Mouse (Mus musculus) forebrain, embryonic 14.5 days (tissue): Measurements from ENCODE around the gene Gnaq. TPM values are rescaled to one million over a fixed set of nuclear protein-coding genes. Genes with fewer than 3 reads are reported as not detected.
"Not testable (repeated sequence)": the region's sequence is repeated elsewhere in the genome, so short reads cannot be mapped to it uniquely, and the experiment has no call there.

Experiments
- ATAC-seq: fragments of 200-750 bp; cut with Nextera tagmentation; 2 replicates; pipeline ENCODE4 v1.8.0; 2017; ENCODE audit warnings: mild to moderate bottlenecking, moderate library complexity
- DNase-seq: peaks from one replicate; pipeline ENCODE4 v3.0.0-alpha.2; 2015; ENCODE audit warnings: low spot score
- H3K27ac ChIP-seq: fragments of 300-500 bp; sonication (generic); 2 replicates; pipeline ENCODE4 v1.5.1; 2014; ENCODE audit warnings: low read depth, mild to moderate bottlenecking, control low read depth, low read length, moderate library complexity
- H3K27me3 ChIP-seq: fragments of 300-500 bp; sonication (generic); replicated peaks from 2 replicates; pipeline ENCODE4 v1.6.1; 2014; ENCODE audit warnings: low read length, control low read depth, mixed read lengths; ENCODE audit not compliant: control insufficient read depth, insufficient read depth
- H3K36me3 ChIP-seq: fragments of 300-500 bp; sonication (generic); 2 replicates; pipeline ENCODE4 v1.6.1; 2014; ENCODE audit warnings: low read length, control low read depth; ENCODE audit not compliant: control insufficient read depth, insufficient read depth
- H3K4me1 ChIP-seq: fragments of 300-500 bp; sonication (generic); 2 replicates; pipeline ENCODE4 v1.6.1; 2014; ENCODE audit warnings: antibody characterized with exemption, low read length, control low read depth; ENCODE audit not compliant: control insufficient read depth, insufficient read depth
- H3K4me2 ChIP-seq: fragments of 300-500 bp; sonication (generic); 2 replicates; pipeline ENCODE4 v1.6.1; 2014; ENCODE audit warnings: mild to moderate bottlenecking, control low read depth, low read length
- H3K4me3 ChIP-seq: fragments of 300-500 bp; sonication (generic); 2 replicates; pipeline ENCODE4 v1.5.1; 2014; ENCODE audit warnings: low read depth, low read length, control low read depth
- H3K9ac ChIP-seq: fragments of 300-500 bp; sonication (generic); 2 replicates; pipeline ENCODE4 v1.6.1; 2014; ENCODE audit warnings: mild to moderate bottlenecking, low read length, control low read depth, moderate library complexity
- H3K9me3 ChIP-seq: fragments of 300-500 bp; sonication (generic); replicated peaks from 2 replicates; pipeline ENCODE4 v1.6.1; 2016; ENCODE audit warnings: low read length, control low read depth, mixed read lengths; ENCODE audit not compliant: control insufficient read depth
- WGBS: fragments of 180-500 bp; shearing (Covaris S2); extraction: QIAGEN DNeasy Blood & Tissue Kit; methylation state at CpG from one replicate; pipeline ENCODE4 v1.1.7; 2014; 5-methylcytosine and 5-hydroxymethylcytosine counted together
- polyA plus RNA-seq: library from polyadenylated mRNA; unstranded; fragments of >200 nt; fragmentation: Nextera tagmentation; extraction: Ambion mirVana; gene quantifications from 2 replicates; pipeline ENCODE4 v1.2.1, GENCODE M21; 2014

Gene Gnaq
- polyA plus RNA-seq, 1 experiment from 2014 or later = 47.6 TPM

GRCm38 (mm10) chr19:16260973-16261372, 128.3 kb downstream of the Gnaq start:
- Histone ChIP-seq H3K4me1 (no peaks in the 10 kb centered on the region), H3K9ac (no peak overlapping the region), H3K27me3 (no peaks in the 10 kb centered on the region), H3K4me2 (no peak overlapping the region), H3K9me3 (no peaks in the 10 kb centered on the region), H3K36me3 (no peaks in the 10 kb centered on the region), H3K4me3 (no peak overlapping the region), H3K27ac (no peak overlapping the region)
- WGBS = 96% methylated on average over 1 of the region's 1 CpGs
- DNase-seq = no peak
- no peak for ATAC-seq

GRCm38 (mm10) chr19:16261631-16262030, 129.0 kb downstream of the Gnaq start:
- Histone ChIP-seq H3K36me3 (no peaks in the 10 kb centered on the region), H3K9me3 (no peaks in the 10 kb centered on the region), H3K4me3 (no peak overlapping the region), H3K4me2 (no peak overlapping the region), H3K9ac (no peak overlapping the region), H3K4me1 (no peaks in the 10 kb centered on the region), H3K27ac (no peak overlapping the region), H3K27me3 (no peaks in the 10 kb centered on the region)
- 91% methylated on average over 6 of the region's 6 CpGs for WGBS
- no peak for ATAC-seq
- DNase-seq = no peak

GRCm38 (mm10) chr19:16262340-16262739, 129.7 kb downstream of the Gnaq start:
- no peak overlapping the region for H3K9ac ChIP-seq
- no peak for ATAC-seq
- H3K4me3 ChIP-seq = no peak overlapping the region
- WGBS = 88% methylated on average over 4 of the region's 4 CpGs
- no peaks in the 10 kb centered on the region for H3K4me1 ChIP-seq
- no peak overlapping the region for H3K4me2 ChIP-seq
- peak; percentile 37 for DNase-seq
- no peaks in the 10 kb centered on the region for H3K36me3 ChIP-seq
- H3K27me3 ChIP-seq = no peaks in the 10 kb centered on the region
- H3K27ac ChIP-seq = no peak overlapping the region
- no peaks in the 10 kb centered on the region for H3K9me3 ChIP-seq

GRCm38 (mm10) chr19:16267362-16267761, 134.7 kb downstream of the Gnaq start:
- not testable (repeated sequence) for H3K36me3 ChIP-seq, H3K4me1 ChIP-seq, H3K4me3 ChIP-seq, H3K9ac ChIP-seq, H3K4me2 ChIP-seq, DNase-seq, H3K27ac ChIP-seq, H3K27me3 ChIP-seq, H3K9me3 ChIP-seq, ATAC-seq
- WGBS = 96% methylated on average over 9 of the region's 16 CpGs

GRCm38 (mm10) chr19:16270236-16270635, 137.6 kb downstream of the Gnaq start:
- 93% methylated on average over 6 of the region's 6 CpGs for WGBS
- H3K9ac ChIP-seq = no peak overlapping the region

GRCm38 (mm10) chr19:16271002-16271401, 138.4 kb downstream of the Gnaq start:
- H3K4me1 ChIP-seq = 0 out of 2 replicates have a peak, but pooled peaks cover 3% of the 10 kb centered on the region
- H3K4me2 ChIP-seq = no peak overlapping the region
- H3K27me3 ChIP-seq = no peaks in the 10 kb centered on the region
- no peak overlapping the region for H3K27ac ChIP-seq
- ATAC-seq (no peak), DNase-seq (no peak)
- no peak overlapping the region for H3K9ac ChIP-seq
- H3K4me3 ChIP-seq = no peak overlapping the region
- no peaks in the 10 kb centered on the region for H3K36me3 ChIP-seq
- WGBS = 91% methylated on average over 1 of the region's 1 CpGs
- no peaks in the 10 kb centered on the region for H3K9me3 ChIP-seq

More at GRCm38 (mm10) chr19:16270236-16270635, 137.6 kb downstream of the Gnaq start:
- no peaks in the 10 kb centered on the region for H3K27me3 ChIP-seq
- H3K4me2 ChIP-seq = no peak overlapping the region
- no peaks in the 10 kb centered on the region for H3K36me3 ChIP-seq
- no peak overlapping the region for H3K27ac ChIP-seq
- ATAC-seq = no peak
- no peaks in the 10 kb centered on the region for H3K9me3 ChIP-seq
- no peak overlapping the region for H3K4me3 ChIP-seq
- H3K4me1 ChIP-seq = 0 out of 2 replicates have a peak, but pooled peaks cover 3% of the 10 kb centered on the region
- DNase-seq = no peak

- H3K9me3 ChIP-seq = no peaks in the 10 kb centered on the region
- ATAC-seq (no peak), DNase-seq (no peak)
- 0 out of 2 replicates have a peak, but pooled peaks cover 3% of the 10 kb centered on the region for H3K4me1 ChIP-seq
- H3K4me3 ChIP-seq = no peak overlapping the region
- no peak overlapping the region for H3K9ac ChIP-seq
- H3K27ac ChIP-seq = no peak overlapping the region
- no peaks in the 10 kb centered on the region for H3K36me3 ChIP-seq
- no peaks in the 10 kb centered on the region for H3K27me3 ChIP-seq
- WGBS = 91% methylated on average over 4 of the region's 4 CpGs
- H3K4me2 ChIP-seq = no peak overlapping the region
Measured at GRCm38 (mm10) chr19:16273021-16273420, 140.4 kb downstream of the Gnaq start.

- no peaks in the 10 kb centered on the region for H3K36me3 ChIP-seq
- H3K27me3 ChIP-seq = no peaks in the 10 kb centered on the region
- no peaks in the 10 kb centered on the region for H3K9me3 ChIP-seq
- 0 out of 2 replicates have a peak, but pooled peaks cover 4% of the 10 kb centered on the region for H3K4me1 ChIP-seq
- no peak overlapping the region for H3K4me3 ChIP-seq
- ATAC-seq (no peak), DNase-seq (no peak)
- H3K4me2 ChIP-seq = no peak overlapping the region
- H3K9ac ChIP-seq = no peak overlapping the region
- no peak overlapping the region for H3K27ac ChIP-seq
- WGBS = 72% methylated on average over 4 of the region's 4 CpGs
Measured at GRCm38 (mm10) chr19:16280231-16280630, 147.6 kb downstream of the Gnaq start.

- H3K4me3 ChIP-seq = no peak overlapping the region
- no peaks in the 10 kb centered on the region for H3K36me3 ChIP-seq
- no peaks in the 10 kb centered on the region for H3K27me3 ChIP-seq
- H3K4me2 ChIP-seq = no peak overlapping the region
- no peak overlapping the region for H3K9ac ChIP-seq
- peak; percentile 67 for DNase-seq
- no peaks in the 10 kb centered on the region for H3K9me3 ChIP-seq
- ATAC-seq = no peak
- 72% methylated on average over 11 of the region's 11 CpGs for WGBS
- H3K4me1 ChIP-seq = 0 out of 2 replicates have a peak, but pooled peaks cover 5% of the 10 kb centered on the region
- H3K27ac ChIP-seq = no peak overlapping the region
Measured at GRCm38 (mm10) chr19:16285051-16286028, 152.7 kb downstream of the Gnaq start.
